Mouse (Mus musculus): ENCODE results near the gene Fmnl3.

DNA sequence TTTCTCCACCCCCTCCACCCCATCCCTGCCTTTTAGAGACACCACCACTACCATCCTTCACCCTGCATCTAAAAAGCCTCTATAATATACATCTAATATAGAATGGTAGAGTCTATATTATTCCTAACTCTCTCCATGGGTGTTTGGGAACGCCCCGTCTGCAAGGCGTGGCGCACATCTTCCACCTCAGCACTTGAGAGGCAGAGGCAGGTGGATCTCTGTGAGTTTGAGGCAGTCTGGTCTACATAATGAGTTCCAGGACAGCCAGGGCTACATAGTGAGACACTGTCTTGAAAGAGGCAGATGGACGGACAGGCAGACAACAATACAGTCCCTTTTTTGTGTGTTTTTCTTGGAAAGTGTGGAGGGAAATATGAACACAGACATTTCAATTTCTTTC is 4.8 kb upstream of the Fmnl3 start:
- TF ChIP-seq FLI1 (IDR thresholded peaks at IDR 0.05; ENCODE audit: low read length), result no peak
- TF ChIP-seq GATA1 (IDR thresholded peaks at IDR 0.05; ENCODE audit: borderline replicate concordance, low read length), result no peak
